Mouse (Mus musculus): Measurements from ENCODE around the gene Chl1. TPM values are rescaled to one million over a fixed set of nuclear protein-coding genes. Genes with fewer than 3 reads are reported as not detected.

Gene Chl1
- polyA plus RNA-seq, 1 experiment from 2014 or later, result 7.1 TPM

DNA sequence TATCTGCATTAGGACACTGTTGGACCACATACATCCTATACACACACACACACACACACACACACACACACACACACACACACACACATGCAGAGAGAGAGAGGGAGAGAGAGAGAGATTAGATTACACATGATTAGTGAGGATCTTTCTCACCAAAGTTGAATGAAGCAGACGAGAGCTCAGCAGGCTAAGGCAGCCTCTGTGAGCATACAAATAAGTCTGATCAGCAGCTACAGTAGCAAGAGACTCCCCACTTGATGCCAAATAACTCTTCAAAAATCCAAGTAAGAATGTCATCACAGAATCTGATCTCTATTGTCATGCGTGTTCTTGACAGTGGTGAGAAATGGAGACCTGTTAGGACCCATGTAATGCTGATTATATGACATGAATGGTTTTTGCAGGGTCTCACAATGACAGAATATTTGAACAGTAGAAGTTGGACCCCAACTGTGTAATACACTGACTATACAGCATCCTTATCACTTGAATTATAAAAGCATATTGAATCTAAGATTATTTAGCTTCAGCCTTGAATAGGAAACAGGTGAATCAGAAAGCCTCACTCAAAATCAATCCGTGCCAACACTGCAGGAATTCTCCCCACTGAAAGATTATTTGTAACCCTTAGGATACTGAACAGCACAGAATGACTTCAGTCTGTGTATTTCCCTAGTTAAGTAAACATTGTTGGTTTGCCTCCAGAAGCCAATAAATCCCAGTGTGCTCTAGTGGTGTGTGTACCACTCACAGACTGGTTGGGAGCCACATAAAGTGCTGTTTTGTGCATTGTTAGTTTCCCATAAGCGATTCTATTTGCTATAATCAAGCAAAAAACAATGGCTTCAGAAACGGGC, 47.9 kb downstream of the Chl1 start:
- WGBS, result 55% methylated on average over 5 of the region's 5 CpGs
- no peaks in the 10 kb centered on the region for H3K27me3 ChIP-seq (replicated peaks)
- H3K36me3 ChIP-seq, result no peaks in the 10 kb centered on the region
- H3K27ac ChIP-seq, result no peak overlapping the region
- no peak overlapping the region for H3K9ac ChIP-seq
- H3K9me3 ChIP-seq, result no peaks in the 10 kb centered on the region
- H3K4me1 ChIP-seq, result no peaks in the 10 kb centered on the region
- H3K4me3 ChIP-seq (replicated peaks), result no peak overlapping the region
- H3K4me2 ChIP-seq, result no peak overlapping the region
- ATAC-seq (ENCODE audit: insufficient read depth, low FRiP score, low read depth), result no peak

DNA sequence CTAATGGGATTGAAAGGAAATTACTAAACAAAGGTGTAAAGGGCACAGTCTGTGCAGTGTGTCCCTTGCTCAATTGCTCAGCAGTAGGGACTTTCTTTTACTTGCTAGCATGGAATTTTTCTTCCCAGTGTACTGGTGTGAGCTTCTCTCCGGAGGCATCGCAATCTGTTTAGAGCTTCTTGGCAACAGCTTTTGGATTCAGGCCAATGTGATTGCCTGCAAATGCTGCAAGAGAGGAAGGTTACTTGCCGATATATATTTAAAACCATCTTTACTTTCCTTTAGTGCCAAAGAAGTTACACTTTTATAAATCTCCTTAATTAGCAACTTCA, 48.5 kb downstream of the Chl1 start:
- Histone ChIP-seq H3K36me3 (no peaks in the 10 kb centered on the region), H3K4me3 (replicated peaks) (no peak overlapping the region), H3K27me3 (replicated peaks) (no peaks in the 10 kb centered on the region), H3K27ac (no peak overlapping the region), H3K4me1 (no peaks in the 10 kb centered on the region), H3K4me2 (no peak overlapping the region), H3K9me3 (no peaks in the 10 kb centered on the region), H3K9ac (no peak overlapping the region)
- no peak for ATAC-seq (ENCODE audit: insufficient read depth, low FRiP score, low read depth)
- WGBS, result 43% methylated on average over 3 of the region's 3 CpGs

DNA sequence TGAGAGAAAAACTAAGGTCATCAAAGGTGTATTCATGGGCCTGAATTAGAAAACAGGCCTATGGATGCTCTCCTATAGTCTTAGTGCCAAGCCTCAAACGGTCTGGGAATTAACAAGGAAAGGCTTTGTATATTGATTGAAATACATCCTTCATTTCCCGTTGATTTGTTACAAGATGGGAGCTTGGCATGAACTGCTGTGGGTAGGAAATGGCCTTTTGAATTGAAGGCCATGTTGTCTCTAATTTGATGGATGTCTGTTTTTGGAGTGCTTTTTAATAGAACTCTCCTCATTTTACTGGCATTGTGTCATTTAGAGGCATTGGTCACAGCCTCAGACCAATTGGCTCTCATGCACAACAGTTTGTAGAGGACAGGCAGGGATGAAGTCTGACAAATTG, 49.0 kb downstream of the Chl1 start:
- Histone ChIP-seq H3K36me3 (no peaks in the 10 kb centered on the region), H3K27me3 (replicated peaks) (no peaks in the 10 kb centered on the region), H3K4me1 (no peaks in the 10 kb centered on the region), H3K9me3 (no peaks in the 10 kb centered on the region), H3K9ac (no peak overlapping the region), H3K4me3 (replicated peaks) (no peak overlapping the region), H3K4me2 (no peak overlapping the region), H3K27ac (no peak overlapping the region)
- WGBS, result 54% methylated on average over 2 of the region's 2 CpGs
- no peak for ATAC-seq (ENCODE audit: insufficient read depth, low FRiP score, low read depth)

DNA sequence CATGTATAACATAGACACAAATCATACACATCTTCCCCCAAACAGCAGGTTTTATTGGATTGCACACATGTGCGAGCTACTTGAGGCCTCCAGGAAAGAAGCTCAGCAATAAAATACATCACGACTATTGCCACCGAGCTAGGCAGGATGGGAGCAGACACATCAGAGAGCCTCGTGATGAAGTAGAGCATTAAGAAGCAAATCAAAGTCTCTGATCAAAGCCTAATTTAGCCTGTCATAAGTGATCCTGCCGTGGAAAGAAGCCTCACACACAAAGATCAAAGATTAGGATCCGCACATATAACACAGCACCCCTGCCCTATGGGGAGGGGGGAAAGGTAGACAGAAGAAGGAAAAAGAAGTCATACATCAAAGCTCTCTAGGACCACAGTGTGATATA, 54.4 kb downstream of the Chl1 start:
- H3K4me2 ChIP-seq, result no peak overlapping the region
- H3K9ac ChIP-seq, result no peak overlapping the region
- no peak overlapping the region for H3K4me3 ChIP-seq (replicated peaks)
- H3K36me3 ChIP-seq, result no peaks in the 10 kb centered on the region
- 58% methylated on average over 6 of the region's 6 CpGs for WGBS
- H3K27me3 ChIP-seq (replicated peaks), result no peaks in the 10 kb centered on the region
- no peak overlapping the region for H3K27ac ChIP-seq
- H3K9me3 ChIP-seq, result no peaks in the 10 kb centered on the region
- no peak for ATAC-seq (ENCODE audit: insufficient read depth, low FRiP score, low read depth)
- H3K4me1 ChIP-seq, result no peaks in the 10 kb centered on the region

DNA sequence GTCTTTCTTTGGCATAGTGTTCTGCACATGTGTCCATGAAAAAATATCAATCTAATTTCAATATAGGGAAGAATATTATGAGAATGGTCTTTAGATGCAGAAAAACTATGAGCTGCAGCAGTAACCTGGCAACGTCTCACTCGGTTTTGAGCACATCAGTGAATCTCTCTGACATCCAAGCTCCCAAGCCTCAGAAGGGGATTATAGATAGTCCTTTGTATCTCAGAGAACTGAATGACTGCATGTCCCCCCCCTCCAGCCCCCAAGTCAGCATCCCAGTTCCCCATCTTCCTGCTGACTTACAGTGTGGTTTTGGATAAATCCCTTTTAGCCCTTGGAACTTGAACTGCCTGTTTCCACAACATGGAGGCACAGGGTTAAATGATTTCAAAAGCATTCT, 56.9 kb downstream of the Chl1 start:
- no peak overlapping the region for H3K9ac ChIP-seq
- H3K27ac ChIP-seq, result no peak overlapping the region
- WGBS, result 55% methylated on average over 2 of the region's 2 CpGs
- H3K27me3 ChIP-seq (replicated peaks), result no peaks in the 10 kb centered on the region
- H3K36me3 ChIP-seq, result no peaks in the 10 kb centered on the region
- no peaks in the 10 kb centered on the region for H3K9me3 ChIP-seq
- no peak overlapping the region for H3K4me3 ChIP-seq (replicated peaks)
- no peak for ATAC-seq (ENCODE audit: insufficient read depth, low FRiP score, low read depth)
- no peaks in the 10 kb centered on the region for H3K4me1 ChIP-seq
- H3K4me2 ChIP-seq, result no peak overlapping the region

DNA sequence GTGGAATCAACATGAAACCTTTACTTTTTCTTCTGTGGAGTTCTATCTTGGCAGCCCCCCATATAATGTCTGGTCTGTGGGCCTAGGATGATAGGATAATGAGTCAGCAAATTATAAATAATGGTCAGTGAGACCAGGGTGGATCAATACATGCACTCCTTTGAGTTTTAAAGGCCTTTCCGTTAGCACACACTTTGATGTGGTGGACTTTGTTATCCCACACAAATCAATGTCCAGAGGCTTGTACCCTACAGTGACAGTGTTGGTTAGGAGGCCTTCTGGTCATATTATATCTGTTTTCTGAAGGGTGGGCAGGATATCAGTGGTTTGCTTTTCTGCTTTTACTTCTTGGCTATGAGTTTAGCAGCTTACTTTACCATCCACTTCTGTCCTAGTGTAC, 62.3 kb downstream of the Chl1 start:
- Histone ChIP-seq H3K4me1 (no peaks in the 10 kb centered on the region), H3K4me3 (replicated peaks) (no peak overlapping the region), H3K9me3 (no peaks in the 10 kb centered on the region), H3K36me3 (no peaks in the 10 kb centered on the region), H3K27ac (no peak overlapping the region), H3K27me3 (replicated peaks) (no peaks in the 10 kb centered on the region), H3K4me2 (no peak overlapping the region), H3K9ac (no peak overlapping the region)
- 71% methylated on average over 1 of the region's 1 CpGs for WGBS
- ATAC-seq (ENCODE audit: insufficient read depth, low FRiP score, low read depth), result no peak

DNA sequence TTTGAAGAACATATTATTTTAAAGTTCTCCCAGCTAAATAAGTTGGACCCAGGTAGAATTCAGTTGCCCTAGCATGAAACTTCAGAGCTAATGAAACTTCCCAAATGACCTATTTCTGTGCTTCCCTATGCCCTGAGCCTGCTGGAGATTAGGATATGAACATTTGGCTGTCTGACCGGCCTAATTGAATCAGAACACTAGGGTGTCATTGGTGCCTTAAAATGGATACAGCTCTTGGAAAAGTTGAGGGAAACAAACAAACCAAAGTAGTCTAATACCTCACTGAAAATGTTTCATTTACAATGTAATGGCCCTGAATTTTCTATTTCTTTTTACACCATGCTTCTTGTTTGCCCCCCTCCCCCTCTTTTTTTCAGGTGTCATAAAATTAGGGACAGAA, 73.8 kb downstream of the Chl1 start:
- no peak overlapping the region for H3K27ac ChIP-seq
- no peaks in the 10 kb centered on the region for H3K4me1 ChIP-seq
- 82% methylated on average over 1 of the region's 1 CpGs for WGBS
- no peaks in the 10 kb centered on the region for H3K27me3 ChIP-seq (replicated peaks)
- no peak overlapping the region for H3K4me3 ChIP-seq (replicated peaks)
- no peak overlapping the region for H3K4me2 ChIP-seq
- ATAC-seq (ENCODE audit: insufficient read depth, low FRiP score, low read depth), result no peak
- no peaks in the 10 kb centered on the region for H3K9me3 ChIP-seq
- H3K36me3 ChIP-seq, result no peaks in the 10 kb centered on the region
- H3K9ac ChIP-seq, result no peak overlapping the region

DNA sequence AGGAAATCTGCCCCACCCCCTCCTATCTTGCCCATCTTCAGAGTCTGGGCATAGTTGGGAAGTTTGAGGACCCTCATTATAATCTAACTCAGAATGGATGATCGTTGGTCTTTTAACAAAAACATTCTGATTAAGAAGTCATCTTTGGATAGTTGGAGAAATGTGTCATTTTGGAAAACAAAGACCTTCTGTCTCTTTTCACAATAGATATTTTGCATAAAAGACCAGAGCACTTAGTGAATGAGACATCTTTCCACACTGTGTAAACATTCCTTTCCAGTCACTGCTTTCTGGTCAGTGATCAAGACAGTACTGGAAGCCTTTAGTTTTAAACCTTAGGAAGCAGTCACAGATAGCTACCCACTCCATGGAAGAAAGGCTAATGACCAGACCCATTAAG, 75.3 kb downstream of the Chl1 start:
- H3K27ac ChIP-seq, result no peak overlapping the region
- 40% methylated on average over 1 of the region's 1 CpGs for WGBS
- no peak overlapping the region for H3K9ac ChIP-seq
- H3K4me2 ChIP-seq, result no peak overlapping the region
- H3K4me3 ChIP-seq (replicated peaks), result no peak overlapping the region
- no peaks in the 10 kb centered on the region for H3K9me3 ChIP-seq
- H3K27me3 ChIP-seq (replicated peaks), result no peaks in the 10 kb centered on the region
- H3K36me3 ChIP-seq, result no peaks in the 10 kb centered on the region
- no peaks in the 10 kb centered on the region for H3K4me1 ChIP-seq
- no peak for ATAC-seq (ENCODE audit: insufficient read depth, low FRiP score, low read depth)

DNA sequence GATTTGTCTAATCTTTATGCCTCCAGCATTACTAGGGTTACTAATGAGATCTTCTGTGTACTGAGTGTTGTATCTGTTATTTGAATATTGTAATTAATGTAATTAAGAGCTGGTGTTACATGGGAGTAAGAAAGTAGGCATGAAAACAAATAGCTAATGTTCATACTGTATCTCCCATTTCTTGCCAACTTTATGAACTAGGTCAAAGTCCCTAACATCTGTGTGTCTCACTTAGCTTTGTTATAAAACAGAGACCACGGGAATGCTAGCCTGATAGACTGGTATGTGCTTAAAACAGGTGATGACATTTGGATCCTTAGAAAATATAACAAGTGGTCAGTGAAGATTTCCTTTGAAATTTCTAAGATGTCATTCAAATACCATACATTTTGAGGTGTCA, 75.7 kb downstream of the Chl1 start:
- H3K9ac ChIP-seq, result no peak overlapping the region
- H3K4me1 ChIP-seq, result no peaks in the 10 kb centered on the region
- ATAC-seq (ENCODE audit: insufficient read depth, low FRiP score, low read depth), result no peak
- H3K36me3 ChIP-seq, result no peaks in the 10 kb centered on the region
- no peak overlapping the region for H3K4me3 ChIP-seq (replicated peaks)
- WGBS, result 62% methylated on average over 1 of the region's 1 CpGs
- no peaks in the 10 kb centered on the region for H3K27me3 ChIP-seq (replicated peaks)
- H3K27ac ChIP-seq, result no peak overlapping the region
- H3K4me2 ChIP-seq, result no peak overlapping the region
- no peaks in the 10 kb centered on the region for H3K9me3 ChIP-seq

DNA sequence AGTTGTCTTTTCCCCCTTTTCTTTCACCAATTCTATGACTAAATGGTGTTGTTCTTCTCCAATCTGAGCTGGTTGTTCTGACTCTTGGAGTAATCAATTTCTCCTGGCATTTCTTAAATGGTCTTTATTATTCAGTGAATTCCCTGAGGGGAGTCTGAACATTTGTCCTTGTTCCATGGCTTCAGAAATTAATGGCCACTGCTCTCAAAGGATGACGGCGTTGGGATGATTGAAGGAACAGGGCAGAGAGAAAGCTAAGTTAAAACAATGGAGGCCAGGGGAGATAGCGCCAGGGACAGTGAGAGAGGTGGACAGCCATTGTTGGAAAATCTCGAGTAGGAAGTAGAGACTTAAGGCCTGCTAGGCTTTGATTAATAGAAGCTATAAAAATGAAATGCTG, 91.7 kb downstream of the Chl1 start:
- Histone ChIP-seq H3K27ac (no peak overlapping the region), H3K4me3 (replicated peaks) (no peak overlapping the region), H3K36me3 (no peaks in the 10 kb centered on the region), H3K27me3 (replicated peaks) (no peaks in the 10 kb centered on the region), H3K9ac (no peak overlapping the region), H3K9me3 (no peaks in the 10 kb centered on the region), H3K4me2 (no peak overlapping the region), H3K4me1 (no peaks in the 10 kb centered on the region)
- no peak for ATAC-seq (ENCODE audit: insufficient read depth, low FRiP score, low read depth)
- WGBS, result 55% methylated on average over 4 of the region's 4 CpGs

DNA sequence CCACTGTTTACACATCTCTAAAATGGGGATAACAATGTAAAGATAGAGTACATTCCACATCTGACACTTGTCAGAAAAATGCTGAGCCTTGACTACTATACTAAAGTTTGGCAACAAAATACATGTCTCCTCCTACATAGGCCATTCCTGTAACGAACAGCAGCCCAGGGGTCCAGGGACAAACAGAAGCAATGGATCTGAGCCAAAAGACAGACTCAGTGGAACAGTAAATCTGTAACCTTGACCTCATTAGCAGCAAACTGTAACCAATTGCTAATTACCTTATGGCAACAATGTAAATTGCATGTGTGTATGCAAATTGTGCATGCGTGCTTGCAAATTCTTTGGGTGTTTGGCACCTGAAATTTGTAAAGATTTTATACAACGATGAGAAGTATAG, 100.3 kb downstream of the Chl1 start:
- H3K4me3 ChIP-seq (replicated peaks), result no peak overlapping the region
- no peaks in the 10 kb centered on the region for H3K9me3 ChIP-seq
- H3K4me2 ChIP-seq, result no peak overlapping the region
- WGBS, result 79% methylated on average over 3 of the region's 3 CpGs
- no peak for ATAC-seq (ENCODE audit: insufficient read depth, low FRiP score, low read depth)
- H3K27ac ChIP-seq, result no peak overlapping the region
- no peaks in the 10 kb centered on the region for H3K4me1 ChIP-seq
- no peak overlapping the region for H3K9ac ChIP-seq
- no peaks in the 10 kb centered on the region for H3K36me3 ChIP-seq
- no peaks in the 10 kb centered on the region for H3K27me3 ChIP-seq (replicated peaks)

DNA sequence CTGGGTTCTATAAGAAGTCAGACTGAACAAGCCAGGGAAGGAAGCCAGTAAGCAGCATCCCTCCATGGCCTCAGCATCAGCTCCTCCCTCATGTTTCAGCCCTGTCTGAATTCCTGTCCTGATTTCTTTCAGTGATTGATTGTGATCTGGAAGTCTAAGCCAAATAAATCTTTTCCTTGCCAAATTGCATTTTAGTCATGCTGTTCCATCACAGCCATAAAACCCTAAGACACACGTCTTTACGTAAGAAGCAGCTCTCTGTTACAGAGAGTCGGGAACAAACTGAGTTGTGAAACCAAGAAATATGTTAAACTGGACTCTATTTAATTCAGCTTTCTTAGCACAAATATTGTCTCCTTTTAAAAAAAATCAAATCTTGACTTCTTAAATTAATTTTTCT, 102.2 kb downstream of the Chl1 start:
- Histone ChIP-seq H3K4me2 (no peak overlapping the region), H3K4me3 (replicated peaks) (no peak overlapping the region), H3K27ac (no peak overlapping the region), H3K27me3 (replicated peaks) (no peaks in the 10 kb centered on the region), H3K9ac (no peak overlapping the region), H3K36me3 (no peaks in the 10 kb centered on the region), H3K9me3 (no peaks in the 10 kb centered on the region), H3K4me1 (no peaks in the 10 kb centered on the region)
- 73% methylated on average over 3 of the region's 3 CpGs for WGBS
- ATAC-seq (ENCODE audit: insufficient read depth, low FRiP score, low read depth), result no peak

DNA sequence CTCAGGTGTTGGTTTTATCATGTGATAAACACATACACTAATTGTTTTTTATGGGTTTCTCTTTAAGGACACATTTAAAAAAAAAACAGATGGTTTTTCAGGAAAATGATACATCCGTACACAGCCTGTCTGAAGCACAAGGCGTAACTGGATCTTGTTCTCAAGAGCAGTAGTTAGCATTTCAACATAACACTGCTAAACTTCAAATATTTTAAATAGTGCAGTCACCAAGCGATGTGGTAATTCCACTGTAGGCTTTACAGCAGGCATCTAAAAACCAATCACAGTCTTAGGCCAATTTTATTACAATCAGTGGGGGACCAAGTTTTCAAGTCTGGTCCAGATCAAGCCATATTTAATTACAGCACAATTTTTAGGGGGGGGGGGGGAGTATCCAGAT, 103.3 kb downstream of the Chl1 start:
- Histone ChIP-seq H3K27me3 (replicated peaks) (no peaks in the 10 kb centered on the region), H3K27ac (no peak overlapping the region), H3K4me3 (replicated peaks) (no peak overlapping the region), H3K9me3 (no peaks in the 10 kb centered on the region), H3K4me2 (no peak overlapping the region), H3K4me1 (no peaks in the 10 kb centered on the region), H3K36me3 (no peaks in the 10 kb centered on the region), H3K9ac (no peak overlapping the region)
- 75% methylated on average over 3 of the region's 3 CpGs for WGBS
- no peak for ATAC-seq (ENCODE audit: insufficient read depth, low FRiP score, low read depth)
